ENCODE assay signal across 8 mouse cellular contexts in genomic region chr3:30593719-30594485, GRCm38 (mm10). TPM values are rescaled to one million over a fixed set of nuclear protein-coding genes. Genes with fewer than 3 reads are reported as not detected.
DNase-seq lines count a peak whose midpoint lies in the region; ATAC-seq lines count a peak whose summit lies in the region.

No protein-coding gene starts in this region.

- ATAC-seq in frontal cortex, adult (ENCODE audit: low TSS enrichment): peak; percentile 52

- DNase-seq in frontal cortex, postnatal 36 days (ENCODE audit: low spot score in 2 of 2): no peak
- DNase-seq in 3134 (ENCODE audit: extremely low read depth, insufficient read length, low spot score): peak; percentile 32
- peak; percentile 83 for DNase-seq in ZHBTc4 (ENCODE audit: low read depth, low spot score)
- DNase-seq in kidney, postnatal 4 days: peak; percentile 22 to 40
- no peak for DNase-seq in adrenal gland, postnatal 10 days
- no peak for DNase-seq in ovary, postnatal 36 days (ENCODE audit: low spot score)
- no peak for DNase-seq in urinary bladder, postnatal 25 days (ENCODE audit: low spot score)

RNA-seq across cellular contexts. Expression of gene Actrt3, which starts 5.8 kb away (rescaled TPM):
- not detected for total RNA-seq in adrenal gland, postnatal 10 days (2021)

RNA-seq across cellular contexts. Expression of gene Mynn, which starts 8.0 kb away (rescaled TPM):
- total RNA-seq in adrenal gland, postnatal 10 days (2021): 10 to 100 TPM; 17.4 to 23.7 TPM

RNA-seq across cellular contexts. Expression of gene Mecom, which starts 46.1 kb away (rescaled TPM):
- total RNA-seq in adrenal gland, postnatal 10 days (2021): 10 to 100 TPM; 14.9 to 20.3 TPM

RNA-seq across cellular contexts. Expression of gene Lrriq4, which starts 50.4 kb away (rescaled TPM):
- not detected for total RNA-seq in adrenal gland, postnatal 10 days (2021)

RNA-seq across cellular contexts. Expression of gene Lrrc34, which starts 53.8 kb away (rescaled TPM):
- under 1 TPM in 1 of 2 experiments, not detected in 1; 0.15 TPM for total RNA-seq in adrenal gland, postnatal 10 days (2021)

Comparison
In these comparisons a context has a peak if more than half of its experiments do, and no peak if none do; other contexts are left out.
1. DNase-seq: peak in 3134 (single experiment), ZHBTc4 (single experiment) and kidney, postnatal 4 days (2 of 2); none in frontal cortex, postnatal 36 days (0 of 2), adrenal gland, postnatal 10 days (single experiment), ovary, postnatal 36 days (single experiment) and urinary bladder, postnatal 25 days (single experiment).